Mouse (Mus musculus) erythroblast, adult 5-6 weeks (primary cell): Measurements from ENCODE around the gene Hadhb. TPM values are rescaled to one million over a fixed set of nuclear protein-coding genes. Genes with fewer than 3 reads are reported as not detected.

Source experiments
- ATAC-seq: replicated peaks from 2 replicates; pipeline ENCODE4 v1.8.0; 2016; ENCODE audit warnings: moderate number of reproducible peaks, mild to moderate bottlenecking, moderate TSS enrichment, inconsistent platforms; ENCODE audit not compliant: poor library complexity, low FRiP score, severe bottlenecking
- total RNA-seq, 2 experiments: library from RNA; stranded (forward) in 1 of 2; stranded (reverse) in 1 of 2; fragments of 150-400 nt in 1 of 2; fragments of 200-764, 138-1000 nt in 1 of 2; gene quantifications; 2 replicates each; pipeline versions ENCODE4 v1.2.3 to v1.2.4; 2015 to 2017; ENCODE audit warnings: low replicate concordance in 2 of 2

Gene Hadhb
- total RNA-seq, 2 experiments from 2014 or later: 30.8 to 36.1 TPM

GRCm38 (mm10) chr5:30222681-30223080 lies 67.6 kb downstream of the Hadhb start:
- ATAC-seq: no peak

- ATAC-seq: peak; percentile 54
These were observed 75.9 kb downstream of the Hadhb start for GRCm38 (mm10) chr5:30230901-30231300.

GRCm38 (mm10) chr5:30231891-30232270 lies 76.8 kb downstream of the Hadhb start:
- no peak; the same call in 1 of the 2 replicates for ATAC-seq

GRCm38 (mm10) chr5:30232271-30232971 lies 77.4 kb downstream of the Hadhb start, which contains the start of gene Selenoi:
Selenoi (plus strand) TSS chr5:30232581.
- peak; percentile 98 for ATAC-seq

- ATAC-seq: no peak; the same call in 1 of the 2 replicates
These were observed 78.0 kb downstream of the Hadhb start for GRCm38 (mm10) chr5:30233042-30233441.

GRCm38 (mm10) chr5:30233979-30234378 lies 78.9 kb downstream of the Hadhb start:
- ATAC-seq: no peak

Other genes with a start within 250 kb of the Hadhb start
- 11.5 TPM in 1 of 2 replicates, not detected in the other for gene Il6, start 142.1 kb upstream of the Hadhb start, total RNA-seq (2015; ENCODE audit: low replicate concordance)
- 0.14 and 2.1 TPM in 2 replicates for gene Il6, start 142.1 kb upstream of the Hadhb start, total RNA-seq (2017; ENCODE audit: low replicate concordance)
- gene Tyms, start 81.6 kb upstream of the Hadhb start, total RNA-seq (2015; ENCODE audit: low replicate concordance): 46.7 and 65.4 TPM in 2 replicates
- 46.1 and 47.5 TPM in 2 replicates for gene Tyms, start 81.6 kb upstream of the Hadhb start, total RNA-seq (2017; ENCODE audit: low replicate concordance)
- not detected in 2 replicates for gene Garem2, start 50.1 kb upstream of the Hadhb start, total RNA-seq (2015; ENCODE audit: low replicate concordance)
- not detected in 2 replicates for gene Garem2, start 50.1 kb upstream of the Hadhb start, total RNA-seq (2017; ENCODE audit: low replicate concordance)
- gene 3110082J24Rik, start 49.2 kb upstream of the Hadhb start, total RNA-seq (2015; ENCODE audit: low replicate concordance): not detected in 2 replicates
- gene 3110082J24Rik, start 49.2 kb upstream of the Hadhb start, total RNA-seq (2017; ENCODE audit: low replicate concordance): not detected in 2 replicates
- 15.9 and 23.2 TPM in 2 replicates for gene Hadha, start 86 bp upstream of the Hadhb start, total RNA-seq (2015; ENCODE audit: low replicate concordance)
- gene Hadha, start 86 bp upstream of the Hadhb start, total RNA-seq (2017; ENCODE audit: low replicate concordance): 73.7 and 102 TPM in 2 replicates
- not detected in 2 replicates for gene Adgrf3, start 50.5 kb downstream of the Hadhb start, total RNA-seq (2015; ENCODE audit: low replicate concordance)
- not detected in 2 replicates for gene Adgrf3, start 50.5 kb downstream of the Hadhb start, total RNA-seq (2017; ENCODE audit: low replicate concordance)
- 5.2 and 9.6 TPM in 2 replicates for gene Selenoi, start 77.3 kb downstream of the Hadhb start, total RNA-seq (2015; ENCODE audit: low replicate concordance)
- gene Selenoi, start 77.3 kb downstream of the Hadhb start, total RNA-seq (2017; ENCODE audit: low replicate concordance): 8.0 and 13.8 TPM in 2 replicates
- gene Drc1, start 126.1 kb downstream of the Hadhb start, total RNA-seq (2015; ENCODE audit: low replicate concordance): not detected in 2 replicates
- not detected in 2 replicates for gene Drc1, start 126.1 kb downstream of the Hadhb start, total RNA-seq (2017; ENCODE audit: low replicate concordance)